Mouse (Mus musculus): ENCODE measurements around the gene Nfx1.

Nfx1 gene

DNA sequence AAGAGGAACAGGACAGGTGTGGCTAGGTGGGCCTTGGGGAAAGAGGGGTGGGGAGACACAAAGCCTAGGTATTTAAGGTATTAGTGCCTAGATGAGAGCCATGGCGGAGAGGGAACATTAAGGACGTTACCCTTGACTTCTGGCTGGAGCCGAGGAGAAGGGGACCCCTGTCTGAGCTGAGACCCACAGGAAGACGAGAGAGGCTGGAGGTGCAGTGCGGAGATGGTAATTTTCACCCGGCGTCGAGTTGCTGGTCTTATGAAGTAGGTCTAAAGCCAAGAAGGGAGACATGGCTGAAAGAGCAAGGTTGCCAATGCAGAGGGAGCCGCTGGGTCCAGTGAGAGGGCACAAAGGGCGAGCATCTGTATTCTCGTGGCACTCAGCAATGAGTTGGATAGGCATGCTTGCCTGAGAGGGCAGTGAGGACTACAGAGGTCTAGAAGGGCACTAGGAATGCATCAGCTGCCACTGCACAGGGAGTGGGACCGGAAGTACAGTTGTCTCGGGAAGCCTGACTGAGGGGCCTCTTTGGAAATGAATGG lies 75.6 kb downstream of the Nfx1 start:
- DNase-seq (ENCODE audit: low spot score in 2 of 2), result no peak

DNA sequence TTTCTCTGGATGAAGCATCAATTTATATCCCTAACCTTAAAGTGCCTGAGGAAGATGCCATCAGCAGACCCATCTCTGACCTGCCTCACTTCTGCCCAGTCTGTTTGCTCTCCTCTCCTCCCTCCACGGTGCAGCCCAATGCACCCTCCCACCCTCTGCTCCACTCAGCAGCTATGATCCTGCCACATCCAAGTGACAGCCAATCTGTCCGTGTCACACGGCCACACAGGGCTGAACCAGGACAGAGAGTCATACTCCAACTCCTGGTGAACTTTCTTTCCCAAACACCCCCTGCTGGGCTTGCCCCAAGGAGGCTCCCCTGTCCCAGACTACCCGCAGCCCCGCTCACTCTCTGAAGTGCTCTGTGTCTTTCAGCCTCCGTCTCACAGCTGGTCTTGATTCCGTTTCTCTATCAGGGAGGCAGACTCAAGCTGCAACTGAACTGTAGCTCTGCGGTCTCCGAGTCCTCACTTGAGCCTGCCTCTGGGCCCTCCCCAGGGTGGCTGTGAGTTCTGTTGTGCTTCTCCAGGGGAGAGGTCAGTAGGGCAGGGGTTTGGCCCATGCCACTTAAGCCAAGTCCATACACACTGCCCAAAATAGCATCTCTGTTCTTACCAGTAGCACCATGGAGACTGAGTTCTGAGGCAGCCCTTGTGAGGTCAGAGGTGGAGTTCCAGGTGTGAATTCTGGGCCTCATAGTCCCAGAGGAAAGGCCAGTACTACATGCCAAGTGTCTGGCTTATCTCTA lies 77.0 kb downstream of the Nfx1 start, which contains the start of gene Aqp7:
Aqp7 (minus strand) TSS at position 616 of the 748 bp plus-strand sequence.
- DNase-seq (ENCODE audit: low spot score in 2 of 2), result no peak

- DNase-seq (ENCODE audit: low spot score in 2 of 2), result no peak
These were observed 78.2 kb downstream of the Nfx1 start for GRCm38 (mm10) chr4:41048926-41049325.

- peak; percentile 42 to 78 for DNase-seq (ENCODE audit: low spot score in 2 of 2)
These were observed 80.3 kb downstream of the Nfx1 start for GRCm38 (mm10) chr4:41050726-41051675.

DNA sequence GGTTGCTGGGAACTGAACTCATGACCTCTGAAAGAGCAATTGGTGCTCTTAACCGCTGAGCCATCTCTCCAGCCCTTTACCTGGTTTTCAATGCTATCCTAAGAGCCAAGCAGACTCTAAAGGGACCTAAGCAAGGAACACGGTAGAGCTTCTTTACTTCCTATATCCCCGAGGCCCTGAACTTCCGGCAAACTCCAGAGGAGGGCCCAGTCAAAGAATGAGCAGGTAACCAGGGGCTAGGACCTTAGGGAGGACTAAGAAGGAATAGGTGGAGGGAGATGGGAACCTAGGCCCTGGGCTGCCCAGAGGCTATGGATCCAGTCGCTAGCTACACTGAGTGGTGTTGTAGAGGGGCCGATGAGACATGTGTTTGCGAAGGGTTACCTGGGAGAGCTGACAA lies 81.1 kb downstream of the Nfx1 start:
- DNase-seq (ENCODE audit: low spot score in 2 of 2), result no peak

GRCm38 (mm10) chr4:41055111-41055510 lies 84.4 kb downstream of the Nfx1 start:
- no peak for DNase-seq (ENCODE audit: low spot score in 2 of 2)

GRCm38 (mm10) chr4:41056253-41056652 lies 85.5 kb downstream of the Nfx1 start:
- DNase-seq (ENCODE audit: low spot score in 2 of 2), result no peak

DNA sequence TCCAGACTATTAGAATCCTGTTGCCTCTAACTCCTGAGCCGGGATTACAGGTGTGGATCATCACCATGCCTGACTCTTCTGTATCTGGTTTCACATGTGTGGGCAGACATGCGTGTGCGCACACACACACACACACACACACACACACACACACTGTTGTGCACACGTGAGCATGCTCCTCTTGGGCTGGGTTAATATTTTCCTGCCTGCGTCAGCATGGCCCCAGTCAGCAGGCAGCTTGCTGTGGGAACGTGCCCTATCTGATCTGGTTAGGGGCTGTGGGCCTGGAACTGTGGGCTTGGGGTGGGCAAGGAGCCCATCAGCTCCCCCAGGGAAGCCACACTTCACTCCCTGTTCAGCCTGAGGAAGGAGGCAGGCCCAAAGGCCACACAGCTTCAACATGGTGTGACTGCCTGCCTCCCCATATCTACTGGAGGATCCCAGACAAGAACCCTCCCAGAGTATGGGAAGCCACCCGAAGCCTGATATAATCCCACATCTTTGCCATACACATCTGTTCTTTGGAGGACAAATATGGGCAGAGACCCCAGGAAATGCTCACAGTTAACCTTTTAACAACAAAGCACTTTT lies 86.1 kb downstream of the Nfx1 start:
- no peak for DNase-seq (ENCODE audit: low spot score in 2 of 2)

DNA sequence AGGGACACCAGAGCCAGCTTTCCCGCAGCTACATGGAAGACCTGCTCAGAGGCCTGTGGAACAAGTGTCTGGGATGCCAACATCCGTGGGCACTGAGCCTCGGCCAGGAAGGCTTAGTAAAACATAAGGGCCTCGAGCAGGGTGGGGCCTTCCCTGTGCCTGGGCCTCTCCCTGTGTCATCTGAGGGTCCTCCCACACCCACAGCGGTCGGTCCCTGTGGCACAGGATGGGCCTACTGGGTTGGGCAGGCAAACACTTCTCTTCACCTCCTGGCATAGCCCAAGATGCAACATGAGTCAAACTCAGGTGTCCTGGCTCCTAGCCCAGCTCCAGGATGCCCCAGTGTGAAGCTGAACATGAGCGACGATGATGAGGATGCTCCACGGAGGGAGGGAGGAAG lies 86.7 kb downstream of the Nfx1 start:
- DNase-seq (ENCODE audit: low spot score in 2 of 2), result no peak

GRCm38 (mm10) chr4:41063351-41063750 lies 92.6 kb downstream of the Nfx1 start:
- DNase-seq (ENCODE audit: low spot score in 2 of 2), result no peak

DNA sequence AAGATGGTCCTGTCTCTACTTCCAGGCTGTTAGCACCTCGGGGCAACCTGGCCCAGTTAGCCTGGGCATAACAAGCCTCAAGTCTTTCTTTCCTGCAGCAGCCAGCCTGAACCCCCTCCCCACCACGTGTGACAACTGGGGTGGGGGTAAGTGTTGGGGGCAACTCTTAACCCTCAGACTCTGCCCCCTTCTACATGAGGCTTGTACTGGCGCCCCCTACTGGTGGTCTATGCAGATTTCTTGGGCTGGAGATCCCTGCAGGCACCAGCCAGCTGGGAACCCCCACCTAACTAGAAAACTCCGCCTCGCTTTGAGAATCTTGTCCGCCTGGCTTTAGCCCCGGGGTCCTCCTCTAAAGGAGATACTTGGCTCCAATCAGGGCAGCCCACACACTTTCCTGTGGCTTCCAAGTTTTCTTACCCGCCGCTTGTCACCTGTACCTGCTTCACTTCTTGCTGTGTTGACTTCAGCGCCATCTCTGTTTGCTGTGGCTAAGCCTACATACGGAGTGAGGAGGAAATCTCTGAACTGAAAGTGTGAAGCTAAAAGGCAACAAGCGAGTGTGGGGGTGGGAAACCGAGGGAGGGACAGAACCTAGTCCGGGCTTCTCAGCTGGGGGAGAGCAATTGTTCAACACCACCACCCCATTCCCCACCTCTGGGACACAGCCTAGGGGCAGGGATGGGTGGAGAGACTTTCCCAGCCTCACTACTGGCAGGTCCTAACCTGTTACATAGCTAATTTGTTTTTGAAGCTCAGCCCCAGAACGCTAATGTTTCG lies 93.4 kb downstream of the Nfx1 start:
- no peak for DNase-seq (ENCODE audit: low spot score in 2 of 2)

DNA sequence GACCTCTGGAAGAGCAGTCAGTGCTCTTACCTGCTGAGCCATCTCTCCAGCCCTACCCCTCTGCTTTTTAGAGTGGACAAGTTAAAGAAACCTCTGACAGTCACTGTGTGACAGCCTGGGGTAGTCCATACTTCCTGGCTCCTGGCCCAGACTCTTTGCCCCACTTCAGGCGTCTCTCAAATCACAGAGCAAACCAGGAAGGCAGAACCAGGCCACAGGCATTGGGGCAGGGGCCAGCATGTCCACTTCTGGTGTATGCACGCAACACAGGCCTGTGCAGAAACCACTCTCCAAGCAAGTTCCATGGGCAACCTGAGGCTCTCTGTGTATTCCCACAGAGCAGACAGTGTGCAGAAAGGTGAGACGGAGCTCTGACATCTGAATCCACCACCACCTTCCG lies 94.5 kb downstream of the Nfx1 start:
- no peak for DNase-seq (ENCODE audit: low spot score in 2 of 2)

DNA sequence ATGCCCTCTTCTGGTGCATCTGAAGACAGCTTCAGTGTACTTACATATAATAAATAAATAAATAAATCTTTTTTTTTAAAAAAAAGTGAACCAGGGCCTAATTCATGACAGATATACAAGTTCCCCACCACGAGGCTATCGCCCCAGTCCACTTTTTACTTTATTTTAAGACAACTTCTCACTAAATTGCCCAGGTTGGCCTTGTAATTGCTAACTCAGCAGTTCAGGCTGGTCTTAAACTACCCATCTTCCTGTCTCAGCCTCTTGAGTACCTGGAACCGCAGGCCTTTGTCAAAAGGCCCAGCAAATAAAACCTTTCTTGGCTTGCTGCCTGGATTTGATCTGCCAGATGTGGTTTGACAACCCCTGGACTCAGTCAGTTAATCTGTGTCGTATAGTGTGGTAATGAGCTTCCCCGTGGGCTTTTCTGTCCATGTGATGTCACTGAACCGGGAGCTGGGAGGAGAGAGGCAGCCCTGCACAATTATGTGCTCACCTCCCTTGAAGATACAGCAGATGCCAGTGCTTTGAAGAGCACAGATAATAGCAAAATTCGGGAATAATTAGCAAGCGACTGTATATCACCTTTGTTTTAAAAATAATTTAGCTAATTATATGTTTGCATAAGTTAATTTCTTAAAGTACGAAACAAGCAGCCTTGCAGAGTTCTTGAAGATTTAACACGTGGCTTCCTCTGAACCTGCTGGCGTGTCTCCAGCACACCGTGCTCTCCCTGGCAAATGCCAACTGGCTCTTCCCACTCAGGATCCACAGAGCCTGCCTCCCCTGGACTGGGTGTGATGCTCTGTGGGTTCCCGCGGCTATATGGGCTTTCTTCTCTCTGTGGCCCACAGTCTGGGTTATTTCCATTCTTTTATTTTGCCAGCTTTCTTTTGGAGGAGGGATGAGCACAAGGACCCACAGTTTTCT lies 101.1 kb downstream of the Nfx1 start:
- DNase-seq (ENCODE audit: low spot score in 2 of 2), result no peak

DNA sequence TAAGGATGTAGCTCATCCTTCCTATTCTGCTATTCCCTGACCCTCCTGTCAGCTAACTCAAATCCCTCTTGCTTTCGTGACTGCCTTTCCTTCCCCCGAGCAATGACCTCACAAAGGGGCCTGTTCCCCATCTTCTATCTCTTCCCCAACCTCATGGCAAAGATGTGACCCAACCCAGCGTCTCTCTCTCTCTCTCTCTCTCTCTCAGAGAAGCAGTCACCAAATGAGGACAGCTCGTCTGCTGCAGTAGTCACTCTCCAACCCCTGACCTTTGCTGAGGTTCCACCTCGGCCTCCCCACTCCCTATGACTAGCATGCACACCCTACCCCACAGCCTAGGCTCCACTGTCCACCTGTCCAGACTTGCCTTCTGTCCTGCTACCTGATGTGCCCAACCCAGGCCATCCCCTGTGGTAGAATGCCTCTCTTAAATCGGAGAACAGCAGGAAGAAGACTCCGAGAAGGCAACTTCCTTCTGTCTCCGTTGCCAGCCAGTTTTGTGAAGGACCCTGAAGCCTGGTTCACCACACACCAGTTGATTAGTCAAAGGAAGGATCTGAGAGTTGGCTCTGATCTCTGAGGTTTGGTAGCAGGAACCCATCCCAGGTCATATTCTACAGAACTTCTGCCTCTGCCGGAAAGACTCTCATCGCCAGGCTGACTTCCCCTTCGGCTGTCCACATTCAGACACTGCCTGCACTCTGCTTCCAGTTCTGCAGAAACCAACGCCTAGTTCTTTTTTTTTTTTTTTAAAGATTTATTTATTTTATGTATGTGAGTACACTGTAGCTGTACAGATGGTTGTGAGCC lies 102.5 kb downstream of the Nfx1 start:
- DNase-seq (ENCODE audit: low spot score in 2 of 2), result no peak

DNA sequence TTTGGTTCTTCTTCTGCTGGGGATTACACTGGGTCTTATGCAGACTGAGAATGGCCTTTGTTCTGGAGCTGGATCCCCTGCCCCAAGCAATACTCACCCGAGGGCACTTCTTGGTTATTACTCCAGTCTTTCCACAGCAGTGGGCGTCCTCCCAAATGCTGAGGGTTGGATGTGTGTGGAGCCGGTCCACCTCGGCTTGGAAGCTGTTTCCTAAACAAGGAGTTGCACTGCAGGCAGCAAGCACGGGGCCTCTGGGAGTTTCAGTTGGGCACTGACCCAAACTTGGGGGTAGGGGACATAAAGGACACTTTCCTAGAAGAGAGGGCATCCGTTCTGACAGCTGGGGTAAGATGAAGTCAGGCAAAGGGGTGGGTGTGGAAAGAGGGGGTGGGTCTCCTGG lies 103.8 kb downstream of the Nfx1 start:
- no peak for DNase-seq (ENCODE audit: low spot score in 2 of 2)

All from frontal cortex, postnatal 14 days (tissue).